Mouse (Mus musculus) regulatory T cell (primary cell): ENCODE results near the gene Chrnd.

Experiments used
- in situ Hi-C: fragments of 300-600 bp; cut with MboI, MseI; formaldehyde crosslinking; loops from one replicate; pipeline ENCODE4 v1.15.1; 2025; ENCODE audit warnings: high pct_unique_total_duplicates

Chrnd gene

DNA sequence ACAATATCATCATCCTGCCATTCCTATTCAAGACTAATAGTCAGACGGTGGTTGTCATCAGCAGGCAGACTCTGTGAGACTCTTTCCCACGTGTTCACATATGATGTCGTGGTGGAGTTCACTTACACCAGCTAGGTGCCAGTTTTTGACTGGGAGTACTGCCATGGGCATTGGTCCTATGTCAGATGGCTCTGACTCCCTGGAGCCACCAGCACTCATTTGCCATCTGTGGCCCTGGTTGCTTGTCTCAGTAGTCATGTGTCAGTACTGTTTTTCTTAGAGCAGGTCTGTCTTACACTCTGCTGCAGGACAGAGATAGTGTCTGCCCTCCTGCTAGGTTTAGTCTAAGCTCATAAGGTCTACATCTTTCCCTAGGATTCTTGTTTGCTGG is 36.7 kb downstream of the Chrnd start:
- in situ Hi-C loops: no loop called here

DNA sequence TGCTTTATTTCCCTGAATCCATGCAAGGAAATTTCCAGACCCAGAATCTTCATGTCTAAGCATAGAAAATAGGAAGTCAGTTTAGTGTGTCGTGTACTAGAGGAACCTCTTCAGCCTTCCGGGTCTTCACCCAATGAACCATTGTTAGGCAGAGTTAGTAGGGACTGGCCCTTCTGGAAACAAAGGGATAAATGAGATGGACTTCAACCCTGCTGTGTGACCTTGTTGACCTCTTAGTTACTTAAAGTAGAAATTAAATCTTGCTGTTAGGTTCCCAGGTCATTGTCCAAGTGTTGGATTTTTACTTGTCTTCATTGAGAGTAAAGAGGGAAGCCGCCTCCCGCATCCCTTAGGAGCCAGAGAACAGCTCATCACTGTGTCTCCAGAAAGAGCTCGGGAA is 40.2 kb downstream of the Chrnd start:
- in situ Hi-C loops: no loop called here

GRCm38 (mm10) chr1:87232197-87232596 is 41.8 kb downstream of the Chrnd start:
- in situ Hi-C loops: no loop called here

- in situ Hi-C loops: no loop called here
Observed at GRCm38 (mm10) chr1:87239056-87239455, 48.6 kb downstream of the Chrnd start.

- in situ Hi-C loops: no loop called here
Observed at GRCm38 (mm10) chr1:87243021-87243420, 52.6 kb downstream of the Chrnd start.

GRCm38 (mm10) chr1:87245430-87245829 is 55.0 kb downstream of the Chrnd start:
- in situ Hi-C loops: no loop called here

- in situ Hi-C loops: no loop called here
Observed at GRCm38 (mm10) chr1:87245929-87246815, 55.8 kb downstream of the Chrnd start.
